In genomic region chr4:128688976-128689375, GRCm38 (mm10) we compare ENCODE assay signal across 9 mouse cellular contexts. TPM values are rescaled to one million over a fixed set of nuclear protein-coding genes. Genes with fewer than 3 reads are reported as not detected.
A peak's percentile ranks its signal among the peaks of the same experiment; 100 is the strongest.
DNase-seq lines count a peak whose midpoint lies in the region; ATAC-seq and TF ChIP-seq lines count a peak whose summit lies in the region.
"Had no signal": no experiment of that assay in that cellular context is flagged by ENCODE, and none has a peak within 500 bp of the region (broad histone marks: within the 10 kb centered on the region; RNA-seq: fewer than 3 reads in every experiment).

No protein-coding gene starts in this region.

- H3K4me1 ChIP-seq in midbrain, embryonic 12.5 days, result peaks cover 49% of the 10 kb centered on the region
- peaks cover 2% of the 10 kb centered on the region for H3K4me1 ChIP-seq in midbrain, embryonic 11.5 days (ENCODE audit: control insufficient read depth, insufficient read depth, low read length)
- peaks cover 69% of the 10 kb centered on the region for H3K4me1 ChIP-seq in hindbrain, embryonic 15.5 days (replicated peaks)
- H3K4me1 ChIP-seq in liver, postnatal 0 days (ENCODE audit: insufficient read depth), result peaks cover 9% of the 10 kb centered on the region

- no peak for TF ChIP-seq CTCF in liver, postnatal 0 days (IDR thresholded peaks at IDR 0.05; ENCODE audit: low read depth)

- no peak for TF ChIP-seq EP300 in liver, postnatal 0 days (IDR thresholded peaks at IDR 0.05; ENCODE audit: low read depth)

- no peak for DNase-seq in midbrain, embryonic 11.5 days (ENCODE audit: low spot score, missing footprints)
- DNase-seq in liver, postnatal 0 days, result no peak
- DNase-seq in thymus, postnatal 0 days (ENCODE audit: low spot score), result peak; percentile 56
- DNase-seq in adrenal gland, postnatal 14 days, result no peak
- DNase-seq in spleen, postnatal 10 days (ENCODE audit: low spot score in 2 of 2), result no peak
- no peak for DNase-seq in heart, postnatal 36 days

- H3K9me3 ChIP-seq in midbrain, embryonic 12.5 days, result no peaks in the 10 kb centered on the region
- no peaks in the 10 kb centered on the region for H3K9me3 ChIP-seq in midbrain, embryonic 11.5 days (ENCODE audit: control insufficient read depth, low read length)
- no peaks in the 10 kb centered on the region for H3K9me3 ChIP-seq in hindbrain, embryonic 15.5 days
- no peaks in the 10 kb centered on the region for H3K9me3 ChIP-seq in liver, postnatal 0 days (ENCODE audit: low read length)
- H3K9me3 ChIP-seq: G1E had no signal

- H3K4me3 ChIP-seq in midbrain, embryonic 12.5 days, result 0 out of 2 replicates have a peak overlapping the region, but pooled peaks have one; percentile 9
- no peak overlapping the region for H3K4me3 ChIP-seq in midbrain, embryonic 11.5 days (ENCODE audit: low read depth, low read length)
- peak overlapping the region; percentile 30 for H3K4me3 ChIP-seq in hindbrain, embryonic 15.5 days
- H3K4me3 ChIP-seq in liver, postnatal 0 days (ENCODE audit: low read depth, low read length), result no peak overlapping the region

- no peak for ATAC-seq in midbrain, embryonic 12.5 days (ENCODE audit: low FRiP score, low read depth)
- no peak for ATAC-seq in midbrain, embryonic 11.5 days (ENCODE audit: low FRiP score)
- ATAC-seq in hindbrain, embryonic 15.5 days (ENCODE audit: low FRiP score, low read depth), result peak; percentile 50
- peak; percentile 23; the same call in 1 of the 2 replicates for ATAC-seq in liver, postnatal 0 days

- WGBS in midbrain, embryonic 12.5 days, result 82% methylated on average over 9 of the region's 9 CpGs
- 85% methylated on average over 9 of the region's 9 CpGs for WGBS in midbrain, embryonic 11.5 days
- WGBS in hindbrain, embryonic 15.5 days, result 39% methylated on average over 9 of the region's 9 CpGs
- WGBS in liver, postnatal 0 days (ENCODE audit: insufficient replicate concordance), result 48% methylated on average over 9 of the region's 9 CpGs

- H3K4me2 ChIP-seq in midbrain, embryonic 12.5 days (replicated peaks), result peak overlapping the region; percentile 28
- H3K4me2 ChIP-seq in midbrain, embryonic 11.5 days, result no peak overlapping the region
- H3K4me2 ChIP-seq in hindbrain, embryonic 15.5 days, result peak overlapping the region; percentile 50
- H3K4me2 ChIP-seq in liver, postnatal 0 days (ENCODE audit: low read depth, low read length), result no peak overlapping the region

- peak overlapping the region; percentile 40 for H3K27ac ChIP-seq in midbrain, embryonic 12.5 days (replicated peaks)
- H3K27ac ChIP-seq in midbrain, embryonic 11.5 days (ENCODE audit: low read depth, low read length), result no peak overlapping the region
- peak overlapping the region; percentile 74 for H3K27ac ChIP-seq in hindbrain, embryonic 15.5 days (replicated peaks)
- no peak overlapping the region for H3K27ac ChIP-seq in liver, postnatal 0 days (ENCODE audit: low read depth)

- no peaks in the 10 kb centered on the region for H3K36me3 ChIP-seq in midbrain, embryonic 12.5 days
- H3K36me3 ChIP-seq in midbrain, embryonic 11.5 days (ENCODE audit: control insufficient read depth, insufficient read depth, low read length), result no peaks in the 10 kb centered on the region
- H3K36me3 ChIP-seq in hindbrain, embryonic 15.5 days, result no peaks in the 10 kb centered on the region
- H3K36me3 ChIP-seq in liver, postnatal 0 days (replicated peaks; ENCODE audit: insufficient read depth, low read length), result no peaks in the 10 kb centered on the region
- H3K36me3 ChIP-seq: G1E had no signal

- no peaks in the 10 kb centered on the region for H3K27me3 ChIP-seq in midbrain, embryonic 12.5 days
- H3K27me3 ChIP-seq in midbrain, embryonic 11.5 days (ENCODE audit: control insufficient read depth, insufficient read depth, low read length), result no peaks in the 10 kb centered on the region
- H3K27me3 ChIP-seq in hindbrain, embryonic 15.5 days, result no peaks in the 10 kb centered on the region
- no peaks in the 10 kb centered on the region for H3K27me3 ChIP-seq in liver, postnatal 0 days (ENCODE audit: insufficient read depth, low read length)

- 0 out of 2 replicates have a peak overlapping the region, but pooled peaks have one; percentile 21 for H3K9ac ChIP-seq in midbrain, embryonic 12.5 days (replicated peaks)
- no peak overlapping the region for H3K9ac ChIP-seq in midbrain, embryonic 11.5 days (ENCODE audit: low read length)
- H3K9ac ChIP-seq in hindbrain, embryonic 15.5 days, result 0 out of 2 replicates have a peak overlapping the region, but pooled peaks have one; percentile 0
- H3K9ac ChIP-seq in liver, postnatal 0 days (replicated peaks), result no peak overlapping the region

- intact Hi-C loops in heart, postnatal 36 days (cut with DNase I), result no loop called here

RNA-seq across cellular contexts. Expression of gene Phc2, which starts 34.5 kb away (rescaled TPM):
- 133 and 153 TPM in 2 replicates for polyA plus RNA-seq in midbrain, embryonic 12.5 days (2016; fragmentation: Nextera tagmentation; extraction: Ambion mirVana)
- 85.6 and 110 TPM in 2 replicates for polyA plus RNA-seq in midbrain, embryonic 11.5 days (2014; fragmentation: Nextera tagmentation; extraction: Ambion mirVana)
- 67.0 and 71.5 TPM in 2 replicates for polyA plus RNA-seq in hindbrain, embryonic 15.5 days (2015; fragmentation: Nextera tagmentation; extraction: Ambion mirVana)
- polyA plus RNA-seq in liver, postnatal 0 days (2015; fragmentation: Nextera tagmentation; extraction: Ambion mirVana), result 14.6 and 18.7 TPM in 2 replicates
- polyA plus RNA-seq in thymus, postnatal 0 days (2015; fragmentation: Nextera tagmentation; extraction: Ambion mirVana), result 42.9 and 44.9 TPM in 2 replicates
- 79.0 and 79.8 TPM in 2 replicates for total RNA-seq in adrenal gland, postnatal 14 days (2021)
- 10 to 100 TPM; 32.2 to 45.7 TPM for total RNA-seq in heart, postnatal 36 days (2021)

Comparison
In these comparisons a context has a peak if more than half of its experiments do, and no peak if none do; other contexts are left out.
1. H3K27ac ChIP-seq: peak in midbrain, embryonic 12.5 days (single experiment) and hindbrain, embryonic 15.5 days (single experiment); none in midbrain, embryonic 11.5 days (single experiment) and liver, postnatal 0 days (single experiment).
2. H3K4me2 ChIP-seq: peak in midbrain, embryonic 12.5 days (single experiment) and hindbrain, embryonic 15.5 days (single experiment); none in midbrain, embryonic 11.5 days (single experiment) and liver, postnatal 0 days (single experiment).
3. H3K4me3 ChIP-seq: peak in midbrain, embryonic 12.5 days (single experiment) and hindbrain, embryonic 15.5 days (single experiment); none in midbrain, embryonic 11.5 days (single experiment) and liver, postnatal 0 days (single experiment).
4. H3K9ac ChIP-seq: peak in midbrain, embryonic 12.5 days (single experiment) and hindbrain, embryonic 15.5 days (single experiment); none in midbrain, embryonic 11.5 days (single experiment) and liver, postnatal 0 days (single experiment).
5. ATAC-seq: peak in hindbrain, embryonic 15.5 days (single experiment) and liver, postnatal 0 days (single experiment); none in midbrain, embryonic 12.5 days (single experiment) and midbrain, embryonic 11.5 days (single experiment).